Mouse (Mus musculus) cerebellum, postnatal 10 days (tissue): ENCODE data around the gene Tspan1.

Source experiments
- DNase-seq, 2 experiments: peaks; one replicate each; pipeline ENCODE4 v3.0.0; 2021; ENCODE audit warnings: mixed read lengths in 2 of 2

Tspan1 gene

DNA sequence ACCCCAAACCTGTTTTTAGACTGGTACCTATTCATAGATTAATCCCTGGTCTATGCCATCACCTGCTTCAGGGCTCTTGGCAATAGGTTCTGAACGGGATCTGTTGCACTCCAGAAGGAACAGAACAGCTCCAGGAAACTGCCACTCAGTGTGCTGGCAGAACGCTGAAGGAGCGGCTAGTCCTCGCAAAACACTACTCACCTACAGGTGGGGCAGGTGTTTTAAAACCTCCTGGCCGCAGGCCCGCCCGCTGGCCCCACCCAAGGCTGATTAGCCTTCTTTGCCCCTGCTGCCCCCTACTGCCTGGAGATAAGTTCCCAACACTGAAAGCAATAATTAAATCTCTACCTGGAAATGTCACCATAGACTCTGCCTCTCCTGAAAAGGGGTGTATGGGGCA lies at the start of gene Tspan1:
TSS of gene Tspan1 (minus strand) at position 198 of the 400 bp plus-strand sequence.
- peak; percentile 58 to 60 for DNase-seq

DNA sequence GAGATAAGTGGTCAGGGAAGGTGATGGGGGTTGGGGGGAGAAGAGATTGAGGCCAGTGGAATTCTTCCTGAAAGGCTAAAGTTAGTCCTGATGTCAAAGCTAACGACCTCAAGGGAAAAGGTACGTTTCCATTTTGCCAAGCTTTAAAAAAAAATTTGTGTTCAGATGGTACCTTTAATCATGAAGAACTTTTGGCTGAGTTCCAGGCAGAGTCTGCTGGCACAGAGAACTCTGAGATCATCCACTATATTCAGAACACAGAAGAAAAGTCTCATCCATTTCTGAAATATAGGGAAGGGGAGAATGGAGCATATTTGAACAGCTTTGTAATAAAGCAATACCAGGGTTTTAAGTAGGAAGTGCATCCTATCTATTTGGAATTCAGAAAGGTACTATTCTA lies 49.6 kb upstream of the Tspan1 start:
- peak; percentile 73 to 90 for DNase-seq

DNA sequence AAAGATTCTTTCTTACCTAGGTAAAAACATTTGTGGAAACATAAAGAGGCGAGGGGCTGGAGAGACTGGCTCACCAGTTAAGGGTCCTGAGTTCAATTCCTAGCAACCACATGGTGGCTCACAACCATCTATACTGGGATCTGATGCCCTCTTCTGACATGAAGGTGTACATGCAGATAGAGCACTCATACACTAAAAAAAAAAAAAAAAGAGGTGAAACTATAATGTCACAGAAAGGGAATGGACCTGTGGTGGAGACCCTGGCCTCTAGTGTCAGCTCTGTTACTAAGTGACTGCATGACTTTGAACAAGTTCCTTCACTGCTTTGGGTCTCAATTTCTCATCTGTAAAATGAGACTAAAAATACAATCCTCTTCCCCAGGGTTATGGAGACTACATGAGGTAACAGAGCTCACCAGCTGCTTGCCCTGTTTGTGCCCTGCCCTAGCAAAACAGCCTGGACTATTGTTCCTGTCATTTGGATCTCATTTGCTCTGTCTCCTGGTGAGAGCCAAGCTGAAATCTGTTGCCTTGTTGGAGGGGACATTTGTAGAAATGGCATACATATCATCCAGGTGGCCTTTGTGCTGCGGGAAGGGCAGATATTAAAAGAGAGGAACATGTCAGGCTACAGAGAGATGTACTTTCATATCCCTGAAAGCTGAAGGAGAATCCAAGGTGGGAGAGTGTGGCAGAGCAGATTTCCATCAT lies 48.6 kb upstream of the Tspan1 start:
- DNase-seq = peak; percentile 40 to 48

DNA sequence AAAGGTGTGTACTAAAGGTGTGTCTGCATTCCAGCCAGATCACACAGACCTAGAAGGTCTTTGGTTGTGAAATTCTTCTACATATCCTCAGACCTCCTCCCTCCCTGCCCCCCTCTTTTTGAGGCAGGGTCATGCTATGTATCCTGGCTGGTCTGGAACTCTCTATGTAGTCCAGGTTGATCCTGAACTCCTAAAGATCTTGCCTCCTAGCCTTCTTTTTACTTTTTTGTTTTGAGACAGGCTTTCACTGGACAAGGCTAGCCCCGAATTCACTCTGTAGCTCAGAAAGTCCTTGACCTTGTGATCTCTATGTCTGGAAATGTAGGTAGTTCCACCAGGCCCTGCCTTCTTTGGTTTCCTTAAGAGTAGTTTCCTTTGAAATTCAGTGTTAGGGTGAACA lies 41.5 kb upstream of the Tspan1 start:
- DNase-seq = no peak

DNA sequence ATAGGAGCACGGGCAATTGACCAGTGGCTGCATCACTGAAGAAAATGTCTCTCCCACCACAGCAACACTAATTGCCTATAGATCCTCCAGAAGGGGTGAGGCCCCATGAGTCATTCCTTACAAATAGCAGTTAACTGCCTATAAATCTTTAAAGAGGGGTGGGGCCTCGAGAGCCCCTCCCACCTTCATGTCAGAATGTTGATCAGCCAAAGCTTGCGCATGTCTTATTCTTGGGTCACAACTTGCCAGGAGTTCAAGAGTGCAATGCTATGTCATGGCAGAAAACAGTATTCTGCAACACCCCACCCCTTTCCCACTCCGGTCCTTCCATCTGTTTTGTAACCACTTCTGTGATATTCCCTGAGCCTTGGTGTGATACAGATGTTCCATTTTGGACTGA lies 39.1 kb upstream of the Tspan1 start:
- DNase-seq = no peak

DNA sequence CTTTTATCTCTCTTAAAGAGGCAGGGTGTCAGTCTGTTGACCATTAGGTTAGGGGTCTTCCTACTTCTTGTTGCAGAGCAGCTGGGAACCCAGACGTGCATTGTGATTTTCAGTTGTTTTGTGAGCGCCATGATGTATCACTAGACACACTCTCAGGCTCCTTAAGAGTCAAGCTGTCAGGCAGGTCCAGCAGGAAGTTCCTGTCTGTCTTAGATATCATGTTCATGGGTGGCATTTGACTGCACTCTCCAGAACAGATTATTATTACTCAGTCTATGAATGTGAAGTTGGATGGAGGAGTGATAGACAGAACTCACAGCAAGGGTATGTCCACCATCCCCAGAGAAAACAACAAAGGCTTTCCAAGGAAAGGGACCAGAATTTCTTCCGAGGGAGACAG lies 37.0 kb upstream of the Tspan1 start:
- no peak for DNase-seq

DNA sequence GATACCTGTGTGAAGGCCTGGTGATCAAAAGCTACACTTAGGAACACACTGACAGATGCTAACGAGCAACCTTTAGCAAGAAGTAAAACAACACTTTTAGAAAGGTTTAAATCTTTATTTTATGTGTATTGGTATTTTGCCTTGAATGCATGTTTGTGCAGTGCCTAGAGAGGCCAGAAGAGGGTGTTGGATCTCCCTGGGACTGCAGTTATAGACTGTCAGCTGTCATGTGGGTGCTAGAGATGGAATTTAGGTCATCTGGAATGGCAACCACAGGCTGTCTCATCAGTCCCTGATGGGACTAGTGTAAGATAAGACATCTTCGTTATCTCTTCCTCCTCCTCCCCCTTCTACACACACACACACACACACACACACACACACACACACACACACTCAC lies 31.0 kb upstream of the Tspan1 start:
- peak in 1 of 2 experiments; percentile 32 for DNase-seq

DNA sequence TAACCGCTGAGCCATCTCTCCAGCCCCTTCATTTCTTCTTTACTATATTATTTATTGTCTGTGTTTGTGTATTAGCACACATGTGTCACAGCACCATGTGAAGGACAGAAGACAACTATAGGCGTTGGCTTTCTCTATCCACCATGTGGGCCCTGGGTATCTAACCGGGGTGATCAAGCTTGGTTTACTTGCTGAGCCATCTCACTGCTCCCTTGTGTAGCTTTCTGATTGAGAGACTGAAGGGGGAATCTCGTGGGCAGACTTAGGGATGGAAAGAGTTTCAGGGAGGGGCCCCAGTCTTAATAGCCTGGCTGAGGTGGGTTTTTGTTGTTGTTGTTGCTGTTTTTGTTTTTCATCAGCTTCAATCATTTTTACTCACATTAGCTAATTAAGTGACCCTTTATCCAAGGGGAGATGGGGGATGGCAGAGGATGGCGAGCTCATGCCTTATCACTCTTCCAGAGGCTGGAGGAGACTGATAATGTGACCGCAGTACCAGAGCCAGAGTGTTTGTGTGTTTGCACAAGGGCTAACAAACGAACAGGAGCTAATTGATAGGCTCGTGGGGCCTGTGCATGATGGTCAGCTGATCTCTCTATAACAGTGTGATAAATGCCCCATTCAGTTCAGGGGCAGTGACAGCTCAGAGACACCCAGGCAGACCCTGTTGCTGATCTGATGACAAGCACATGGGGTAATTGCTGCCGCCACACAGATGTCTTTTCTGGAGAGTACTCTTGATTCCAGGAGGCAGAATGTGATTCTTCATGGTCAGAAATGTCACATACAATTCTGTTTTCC lies 26.4 kb upstream of the Tspan1 start:
- no peak for DNase-seq

DNA sequence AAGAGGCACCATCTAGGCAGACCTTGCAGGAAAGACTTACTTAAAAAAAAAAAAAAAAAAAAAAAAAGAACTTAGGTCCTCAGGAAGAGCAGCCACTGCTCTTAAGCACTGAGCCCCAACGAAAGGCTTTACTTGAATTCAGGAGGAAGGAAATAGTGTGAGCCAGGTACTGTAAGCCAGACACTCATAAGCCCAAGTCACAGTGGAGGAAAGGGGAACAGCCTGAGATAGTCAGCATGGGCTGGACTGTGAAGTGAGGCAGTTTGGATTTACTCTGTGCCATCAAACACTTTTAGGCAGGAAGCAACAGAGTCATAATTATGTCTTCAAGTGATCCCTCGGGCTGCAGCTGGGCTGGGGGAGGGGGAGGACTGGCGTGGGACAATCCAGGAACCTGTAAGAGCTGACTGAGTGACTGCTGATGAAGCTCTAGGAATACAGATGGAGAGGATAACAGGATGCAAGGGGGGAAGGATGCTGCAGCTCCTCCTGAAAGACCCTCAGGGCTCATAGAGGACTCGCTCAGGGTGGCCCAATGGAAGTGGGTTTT lies 25.0 kb upstream of the Tspan1 start:
- DNase-seq = no peak

DNA sequence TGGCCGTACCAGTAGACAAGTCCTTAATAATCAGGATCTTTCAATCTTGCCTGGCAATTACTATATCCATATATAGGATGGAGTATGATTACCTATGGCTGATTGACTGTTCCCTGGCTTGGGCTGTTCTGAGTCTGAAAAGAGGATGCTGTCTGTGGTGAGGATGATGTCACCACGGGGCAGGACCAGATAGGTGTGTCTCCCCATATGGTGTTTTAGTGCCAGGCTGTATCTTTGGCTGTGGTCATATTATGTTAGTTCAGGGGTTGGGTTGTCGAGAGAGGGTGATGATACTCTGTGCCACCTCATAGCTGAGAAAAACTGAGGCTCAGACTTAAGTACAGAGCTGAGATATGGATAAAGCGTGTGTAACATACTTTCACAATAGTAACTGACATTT lies 17.7 kb upstream of the Tspan1 start:
- DNase-seq = peak in 1 of 2 experiments; percentile 8

DNA sequence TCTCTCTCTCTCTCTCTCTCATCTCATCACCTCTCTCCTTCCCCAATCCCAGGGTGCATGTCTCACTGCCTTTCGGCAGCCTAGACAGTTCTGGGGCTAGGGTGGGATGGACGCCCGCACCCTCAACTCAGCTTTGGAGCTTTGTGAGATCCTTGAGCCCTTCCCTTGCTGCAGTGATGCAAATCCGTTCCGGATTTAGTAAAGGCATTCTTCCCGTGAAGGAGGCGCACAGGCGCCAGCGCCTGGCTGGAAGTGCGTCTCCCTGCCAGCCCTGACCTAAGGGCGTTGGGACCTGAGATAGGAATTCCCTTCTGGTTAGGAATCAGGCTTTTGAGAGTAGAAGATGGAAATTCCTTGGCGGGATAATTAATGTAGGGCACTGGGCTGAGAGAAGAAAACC lies 15.3 kb upstream of the Tspan1 start:
- peak; percentile 74 to 77 for DNase-seq

DNA sequence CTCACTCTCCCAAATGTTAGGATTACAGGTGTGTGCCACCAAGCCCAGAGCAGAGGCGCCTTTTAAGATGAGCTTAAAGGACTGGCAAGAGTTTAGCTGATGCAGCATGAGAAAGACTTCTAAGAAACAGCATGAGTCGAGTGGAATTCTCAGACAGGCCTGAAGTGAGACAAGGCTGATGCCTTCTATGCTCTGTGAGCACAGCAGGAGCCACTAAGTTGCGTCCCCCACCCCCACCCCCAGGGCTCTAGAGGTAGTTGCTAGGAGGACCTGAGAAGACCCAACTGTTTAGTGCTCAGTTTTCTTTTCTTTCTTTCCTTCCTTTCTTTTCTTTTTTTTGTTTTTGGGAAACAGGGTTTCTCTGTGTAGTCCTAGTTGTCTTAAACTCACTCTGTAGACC lies 14.7 kb upstream of the Tspan1 start:
- peak in 1 of 2 experiments; percentile 5 for DNase-seq

DNA sequence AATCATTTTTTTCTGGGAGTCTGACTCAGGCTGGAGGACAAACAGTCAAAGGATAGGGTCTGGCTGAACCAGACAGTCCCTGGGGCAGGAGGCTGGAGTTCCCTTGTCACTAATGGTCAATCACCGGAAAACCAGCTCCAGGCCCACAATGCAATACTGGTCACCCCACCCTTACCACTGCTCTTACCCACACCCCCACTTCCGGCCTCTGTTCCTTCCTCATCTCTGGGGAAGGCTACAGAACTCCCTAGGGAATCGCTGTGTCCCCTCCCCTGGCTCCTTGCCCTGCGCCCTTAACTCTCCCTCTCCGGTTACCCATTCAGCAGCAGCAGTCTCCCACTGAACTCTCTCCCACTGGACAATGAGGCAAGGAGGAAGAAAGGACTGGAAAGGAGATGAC lies 9.7 kb upstream of the Tspan1 start:
- DNase-seq = peak; percentile 82 to 83

DNA sequence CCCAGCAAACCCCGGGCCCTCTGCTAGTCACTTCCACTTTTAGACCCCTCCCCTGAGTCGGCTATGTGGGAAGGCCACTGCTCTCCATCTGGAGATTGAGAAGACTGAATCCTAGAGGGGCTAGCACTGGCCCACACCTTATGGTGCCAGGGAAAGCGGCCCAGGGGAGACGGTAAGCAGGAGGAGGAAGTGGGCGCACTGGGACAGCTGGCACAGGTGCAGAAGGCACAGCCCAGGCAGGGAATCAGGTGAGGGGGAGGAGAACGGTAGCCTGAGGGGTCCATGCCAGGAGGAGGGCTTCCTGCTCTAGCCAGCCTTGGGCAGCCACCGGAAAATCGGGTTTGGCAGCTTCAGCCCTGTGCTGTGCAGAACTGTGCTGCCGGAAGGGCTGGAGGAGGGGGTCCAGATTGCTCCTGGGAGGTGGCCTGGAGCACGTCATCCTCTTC lies 9.2 kb upstream of the Tspan1 start:
- peak; percentile 99 for DNase-seq

DNA sequence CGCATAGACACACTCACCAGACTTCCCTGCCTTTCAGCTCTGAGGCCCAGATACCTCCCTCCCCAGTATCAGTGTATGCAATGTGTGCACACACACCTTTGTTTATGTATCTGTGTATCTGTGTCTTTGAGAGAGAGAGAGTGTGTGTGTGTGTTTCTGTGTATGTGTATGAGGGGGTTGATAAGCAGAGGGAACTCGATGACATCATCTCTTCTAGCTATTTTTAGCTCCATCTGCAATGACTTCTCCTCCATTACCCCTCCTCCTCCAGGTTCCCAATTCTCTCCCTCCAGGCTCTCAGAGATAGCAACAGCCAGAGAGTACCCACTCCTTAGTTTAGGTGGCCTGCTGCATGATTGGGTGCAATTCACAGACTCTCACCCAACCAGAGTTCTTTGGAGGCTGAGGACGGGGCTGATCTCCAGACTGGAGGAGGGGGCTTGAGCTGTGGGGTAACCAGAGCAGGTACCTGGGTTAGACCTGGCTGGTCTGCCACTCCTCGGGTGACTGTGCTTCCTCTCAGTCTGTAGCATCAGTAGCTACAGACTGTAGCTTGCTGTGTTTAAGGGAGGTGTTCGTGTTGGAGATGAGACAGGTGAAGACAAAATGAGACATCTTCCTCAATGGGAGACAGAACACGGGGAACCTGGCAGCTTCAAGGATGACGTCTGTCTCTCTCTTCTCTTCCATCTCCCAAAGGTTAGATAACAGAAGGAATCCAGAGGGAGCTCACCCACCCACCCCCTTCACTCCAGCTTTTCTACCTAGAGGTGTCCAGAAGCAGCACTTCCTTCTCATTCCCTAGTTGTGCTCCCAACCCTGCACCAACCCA lies 8.5 kb upstream of the Tspan1 start:
- peak; percentile 76 to 81 for DNase-seq

DNA sequence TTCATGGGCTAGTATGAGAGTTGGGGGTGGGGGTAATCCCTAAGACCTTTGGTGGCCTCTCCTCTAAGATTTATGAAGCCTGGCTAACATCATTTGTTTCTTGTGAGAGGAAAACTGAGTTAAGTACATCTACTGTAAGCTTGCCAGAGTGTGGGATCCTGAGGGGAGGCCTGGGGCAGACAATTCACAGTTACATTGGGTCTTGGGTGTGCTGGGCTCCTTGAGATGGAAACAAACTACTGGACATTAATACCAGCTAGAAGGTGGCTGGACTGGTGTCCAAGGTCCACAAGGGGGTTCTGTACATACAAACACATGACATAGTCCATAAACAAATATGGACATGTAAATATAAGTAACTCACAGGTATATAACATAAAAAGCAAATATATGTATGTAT lies 7.7 kb upstream of the Tspan1 start:
- peak in 1 of 2 experiments; percentile 42 for DNase-seq

DNA sequence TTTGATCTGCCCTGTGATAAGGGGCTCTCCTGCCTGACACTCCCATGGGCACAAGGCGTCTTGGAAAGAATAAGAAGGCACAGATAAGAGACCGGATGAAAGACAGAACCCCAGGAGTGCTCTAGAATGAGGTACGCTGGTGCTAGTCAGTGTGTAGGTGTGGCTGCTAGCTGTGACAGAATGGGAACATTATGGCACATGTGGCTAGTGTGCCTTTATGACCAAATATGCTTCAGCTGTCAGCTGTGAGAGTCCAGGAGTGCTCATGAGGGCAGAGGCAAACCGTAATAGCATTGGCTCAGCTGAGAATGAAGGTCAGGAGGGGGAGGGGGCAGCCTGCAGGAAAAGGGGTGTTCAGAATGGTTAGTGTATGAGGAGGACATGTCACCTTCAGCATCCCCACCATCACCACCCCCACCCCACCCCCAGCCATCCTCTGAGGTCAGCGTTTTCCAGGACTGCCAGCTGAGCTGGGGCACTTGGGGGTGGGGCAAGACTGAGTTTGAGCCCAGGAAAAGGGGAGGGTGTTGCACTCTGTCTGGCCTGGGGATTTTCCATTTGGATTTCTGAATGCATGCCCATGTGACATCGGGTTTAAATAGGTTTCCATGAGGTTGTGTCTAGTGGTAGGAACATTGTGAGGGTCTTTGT lies 7.2 kb upstream of the Tspan1 start:
- peak; percentile 48 to 52 for DNase-seq

DNA sequence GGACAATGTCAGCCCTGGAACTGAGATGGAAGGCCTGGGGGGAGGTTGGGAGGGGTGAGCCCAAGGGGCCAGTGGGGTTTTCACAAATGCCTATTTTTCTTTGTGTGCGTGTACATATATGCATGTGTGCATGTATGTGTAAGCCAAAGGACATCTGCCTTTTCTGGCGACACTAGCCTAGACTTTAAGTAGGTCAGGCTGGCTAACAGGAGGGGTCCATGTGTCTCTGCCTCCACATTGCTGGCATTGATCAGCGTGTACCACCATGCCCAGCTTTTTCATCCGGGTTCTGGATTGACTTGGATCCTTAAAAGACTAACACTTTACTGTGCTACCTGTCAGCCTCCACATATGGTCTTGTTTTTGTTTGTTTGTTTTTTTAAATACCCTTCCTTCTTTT lies 6.4 kb upstream of the Tspan1 start:
- peak; percentile 52 to 54 for DNase-seq

DNA sequence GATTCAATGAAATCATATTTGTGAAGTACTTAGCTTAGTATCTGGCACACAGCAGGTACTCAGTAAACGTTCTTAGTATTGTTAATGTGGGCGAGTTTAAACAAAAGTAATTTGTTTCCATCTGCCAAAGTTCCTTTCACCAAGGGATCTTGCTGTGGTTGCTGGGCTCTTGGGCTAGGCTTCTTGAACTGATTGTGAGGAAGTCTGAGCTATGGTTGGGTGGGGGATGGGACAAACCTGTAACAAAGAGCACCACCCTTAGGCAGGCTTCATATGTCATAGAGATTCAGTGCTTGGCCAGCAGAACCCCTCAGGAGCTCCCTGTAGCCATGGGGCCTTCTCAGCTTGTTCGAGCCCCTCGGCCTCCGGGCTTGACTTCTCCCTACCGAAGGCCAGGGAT lies 5.7 kb upstream of the Tspan1 start, which contains the start of the genes 1700042G07Rik and Gm49337:
TSS of gene 1700042G07Rik (plus strand) at position 301 of the 400 bp plus-strand sequence.
TSS of gene Gm49337 (plus strand) at position 313 of the 400 bp plus-strand sequence.
- DNase-seq = no peak

DNA sequence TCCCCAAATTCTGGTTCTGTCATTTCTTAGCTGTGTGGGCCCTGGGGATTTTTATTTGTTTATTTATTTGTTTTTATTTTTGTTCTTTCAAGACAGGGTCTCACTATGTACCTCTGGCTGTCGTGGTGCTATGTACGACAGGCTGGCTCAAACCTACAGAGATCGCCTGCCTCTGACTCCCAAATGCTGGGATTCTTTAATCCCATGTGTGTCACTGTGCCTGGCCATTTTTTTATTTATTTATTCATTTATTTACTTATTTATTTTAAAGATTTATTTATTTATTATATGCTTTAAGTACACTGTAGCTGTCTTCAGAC lies 1.9 kb upstream of the Tspan1 start:
- DNase-seq = peak in 1 of 2 experiments; percentile 8

DNA sequence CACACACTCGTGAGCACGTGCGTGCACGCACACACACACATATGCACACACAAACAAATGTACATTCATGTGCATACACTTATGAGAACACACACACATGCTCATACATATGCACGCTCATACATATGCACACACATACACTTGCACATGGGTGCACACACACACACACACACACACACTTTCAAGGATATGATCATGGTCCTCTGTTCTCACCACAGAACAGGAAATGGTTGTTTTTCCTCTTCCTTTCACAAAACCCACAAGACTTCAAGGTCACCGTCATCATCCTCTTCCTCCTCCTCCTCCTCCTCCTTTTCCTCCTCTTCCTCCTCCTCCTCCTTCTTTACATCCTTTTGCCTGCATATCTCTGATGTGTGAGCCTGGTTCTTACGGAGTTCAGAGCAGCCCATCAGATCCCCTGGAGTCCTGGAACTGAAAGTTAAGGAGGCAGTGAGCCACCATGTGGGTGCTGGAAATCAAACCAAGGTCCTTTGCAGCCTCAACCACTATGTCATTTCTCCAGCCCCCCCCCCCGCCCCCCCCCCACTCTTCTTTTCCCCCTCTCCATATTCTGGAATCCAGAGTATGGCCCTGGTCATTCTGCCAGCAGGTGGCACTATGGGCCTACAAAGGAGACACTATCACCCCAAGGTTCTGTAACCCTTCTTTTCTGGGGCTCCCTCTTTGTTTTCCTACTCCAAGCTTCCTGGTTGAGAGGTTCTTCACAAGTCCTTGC lies 1.4 kb upstream of the Tspan1 start:
- DNase-seq = peak; percentile 94 to 95
